Mouse (Mus musculus) MEL-GATA-1-ER (cell line): ENCODE measurements around the gene Enc1.
"Not testable (repeated sequence)": the region's sequence is repeated elsewhere in the genome, so short reads cannot be mapped to it uniquely, and the experiment has no call there.

ENCODE experiments used
- DNase-seq: peaks from one replicate; pipeline ENCODE4 v3.0.0-alpha.2; 2012; ENCODE audit warnings: low read depth; ENCODE audit errors: extremely low read depth

Gene Enc1

DNA sequence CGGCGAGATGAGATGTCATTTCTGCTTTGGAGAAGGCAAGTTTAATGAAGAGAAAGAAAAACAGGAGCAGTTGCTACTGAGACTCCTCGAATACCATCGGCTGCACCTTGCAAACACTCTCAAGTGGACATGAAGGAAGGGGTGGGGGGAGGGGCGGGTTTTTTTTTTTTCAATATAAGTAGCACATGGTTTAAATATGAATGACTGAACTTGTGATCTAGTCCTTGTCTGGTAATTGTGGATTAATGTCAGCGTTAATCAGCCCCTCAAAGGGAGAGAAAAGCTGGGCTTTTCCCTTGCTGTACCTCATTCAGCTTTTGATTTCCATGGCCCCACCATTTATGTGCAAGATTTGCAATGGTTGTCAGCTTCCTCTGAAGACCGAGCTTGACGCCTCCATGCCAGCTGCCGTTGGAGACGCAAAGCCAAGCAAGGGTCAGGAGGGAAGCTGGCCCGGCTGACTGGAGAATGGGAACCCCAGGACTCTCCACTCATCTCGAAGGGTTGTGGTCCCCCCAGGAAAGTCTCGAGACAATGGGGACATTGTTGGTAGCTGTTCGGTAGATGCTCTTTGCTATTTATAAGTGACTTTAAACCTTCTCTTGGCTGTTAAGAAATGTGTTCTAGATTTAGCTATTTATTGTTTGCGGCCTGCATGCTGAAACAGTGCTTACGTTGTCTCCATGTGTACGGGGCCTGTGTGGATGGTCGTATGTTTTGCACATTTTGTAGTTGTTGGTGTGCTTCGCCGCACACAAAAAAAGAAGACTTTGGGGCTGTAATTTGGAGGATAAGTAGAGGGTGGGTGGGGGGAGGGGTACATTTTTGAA lies 9.9 kb downstream of the Enc1 start:
- no peak for DNase-seq

DNA sequence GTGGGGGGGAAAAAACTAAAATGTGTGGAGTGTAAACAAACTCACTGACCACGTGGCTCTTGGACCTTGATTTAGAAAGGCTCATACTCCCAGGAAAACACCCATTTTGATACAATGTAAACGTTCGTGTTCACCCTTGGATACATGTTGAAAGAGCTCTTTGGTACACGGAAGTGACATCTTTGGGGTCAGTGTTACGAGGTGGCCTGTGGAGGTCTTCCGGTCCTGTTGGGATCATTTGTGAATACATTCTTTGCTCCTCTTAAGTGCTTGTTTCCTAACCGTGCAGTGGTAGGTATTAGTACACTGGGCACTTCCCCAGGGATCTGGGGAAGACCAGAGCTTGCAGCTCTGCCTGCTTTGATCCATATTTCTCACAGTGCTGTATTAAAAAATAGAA lies 10.8 kb downstream of the Enc1 start:
- no peak for DNase-seq

DNA sequence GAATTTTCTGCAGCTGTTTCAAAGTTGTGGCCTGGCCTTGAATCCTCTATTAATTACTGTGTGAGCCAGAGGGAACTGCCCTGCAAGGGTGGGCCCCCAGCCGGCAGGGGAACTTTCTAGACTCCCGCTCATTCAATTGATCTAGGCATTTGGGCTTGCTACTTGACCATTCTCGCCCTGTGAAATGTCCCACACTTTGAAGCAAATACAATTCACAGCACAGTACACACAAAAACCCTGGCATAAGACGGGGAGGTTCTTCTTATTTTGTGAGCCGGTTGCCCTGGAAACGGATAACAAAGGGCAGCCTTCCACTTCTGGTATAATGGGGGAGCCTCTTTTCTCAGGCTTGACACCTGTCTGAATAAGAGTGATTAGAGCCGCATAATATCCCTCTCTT lies 11.6 kb downstream of the Enc1 start:
- DNase-seq: no peak

DNA sequence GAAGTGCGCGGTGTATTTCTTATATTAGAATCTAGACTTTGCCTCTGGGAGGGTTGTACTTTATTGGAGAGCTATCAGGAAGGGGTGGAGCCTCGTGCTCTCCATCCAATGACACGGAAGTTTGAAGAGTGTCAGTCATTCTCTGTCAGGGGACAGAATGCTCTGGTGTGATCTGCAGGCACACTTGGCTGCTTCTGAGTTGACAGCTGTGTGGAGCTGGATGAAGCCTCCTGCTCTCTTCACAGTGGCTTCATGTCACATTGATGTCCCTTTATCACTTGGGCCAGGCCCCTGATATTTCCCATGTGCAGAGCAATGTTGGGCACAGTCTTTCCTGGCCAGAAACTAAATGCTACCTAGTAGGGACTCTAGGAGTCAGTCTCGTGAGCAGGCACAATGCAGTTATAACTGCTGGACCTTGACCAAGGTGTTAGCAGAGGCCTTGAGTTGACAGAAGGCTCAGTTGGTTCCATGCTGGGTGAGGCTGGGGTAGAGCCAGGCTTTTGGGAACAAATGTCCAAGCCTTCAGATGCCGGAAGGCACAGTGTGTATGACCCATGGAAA lies 12.6 kb downstream of the Enc1 start:
- DNase-seq: no peak

DNA sequence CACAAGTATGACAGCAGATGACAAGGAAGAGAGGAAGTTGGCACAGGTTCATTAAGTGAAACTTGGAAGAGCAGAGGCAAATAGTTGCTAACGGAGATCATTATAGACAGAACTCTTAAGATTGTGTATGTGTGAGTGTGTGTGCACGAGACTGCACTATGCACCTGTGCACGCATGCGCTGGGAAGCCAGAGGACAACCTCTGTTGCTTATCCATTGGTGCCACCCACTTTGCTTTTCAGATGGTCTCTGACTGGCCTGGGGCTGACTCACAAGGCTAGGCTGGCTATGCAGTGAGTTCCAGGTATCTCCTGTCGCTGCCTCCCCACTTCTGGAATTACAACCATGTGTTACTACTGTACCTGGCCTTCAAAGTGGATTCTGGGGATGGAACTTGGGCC lies 13.1 kb downstream of the Enc1 start:
- no peak for DNase-seq

DNA sequence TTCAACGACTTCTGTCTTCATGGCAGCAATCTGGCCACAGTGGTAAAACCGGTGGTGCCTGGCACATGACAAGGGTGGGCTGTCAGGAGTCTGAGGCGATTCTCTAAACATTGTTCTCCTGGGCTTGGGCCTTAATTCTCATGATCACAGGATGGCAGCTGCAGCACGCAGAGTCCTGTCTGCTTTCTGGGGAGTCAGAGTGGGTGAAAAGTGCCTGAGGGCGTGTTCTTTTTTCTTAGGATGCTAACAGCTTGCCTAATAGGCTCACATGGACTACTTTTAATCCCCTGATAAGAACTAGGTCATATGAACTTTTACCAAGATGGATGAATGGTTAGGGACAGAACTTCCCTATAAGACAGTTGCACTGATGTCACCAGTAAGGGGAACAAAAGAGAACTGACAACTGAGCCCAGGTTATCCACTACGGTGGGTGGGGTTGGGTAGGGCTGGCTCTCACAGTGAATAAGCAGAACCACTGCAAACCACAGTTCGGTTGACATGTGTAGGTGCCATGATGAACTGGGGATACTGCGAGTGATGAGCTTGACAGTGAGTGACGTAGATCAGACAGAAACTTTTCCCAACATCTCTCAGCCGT lies 13.8 kb downstream of the Enc1 start:
- DNase-seq: no peak

DNA sequence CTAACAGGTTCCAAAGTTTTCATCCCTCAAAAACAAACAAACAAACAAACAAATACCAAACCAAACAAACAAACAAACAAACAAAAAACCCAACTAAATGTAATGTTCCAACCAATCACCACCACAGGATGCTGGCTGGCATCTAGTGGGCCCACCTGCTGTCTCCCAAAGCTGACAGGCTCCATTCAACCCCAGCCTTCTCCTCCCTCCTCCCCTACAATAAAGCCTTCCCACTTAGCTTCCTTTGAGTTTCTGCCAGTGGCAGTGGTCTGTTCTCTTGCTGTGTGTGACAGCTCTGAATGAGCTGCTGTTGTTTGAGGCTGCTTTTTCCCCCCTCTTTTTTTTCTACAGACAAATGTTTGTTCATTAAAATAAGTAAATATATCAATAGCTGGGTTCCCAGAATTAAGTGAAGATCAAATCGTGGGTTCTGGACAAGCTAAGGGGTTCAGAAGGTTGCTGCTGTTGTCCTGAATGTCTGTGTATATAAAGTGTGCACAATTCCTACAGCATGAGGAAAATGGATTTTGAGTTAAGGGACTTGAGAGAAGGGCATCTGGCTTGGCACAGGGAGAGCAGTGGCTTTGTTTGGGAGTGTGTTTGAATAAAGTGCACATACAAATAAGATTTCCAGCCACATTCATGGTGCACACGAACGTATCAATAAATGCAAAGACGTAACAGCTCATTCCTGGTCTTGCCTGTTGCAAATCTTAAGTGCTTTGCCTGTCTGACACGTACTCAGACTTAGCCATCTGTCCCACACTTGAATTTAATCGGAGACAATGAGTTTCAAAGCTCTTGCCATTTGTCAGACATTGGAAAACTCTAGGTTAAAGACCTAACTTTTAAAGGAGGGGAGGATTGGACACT lies 15.3 kb downstream of the Enc1 start:
- no peak for DNase-seq

DNA sequence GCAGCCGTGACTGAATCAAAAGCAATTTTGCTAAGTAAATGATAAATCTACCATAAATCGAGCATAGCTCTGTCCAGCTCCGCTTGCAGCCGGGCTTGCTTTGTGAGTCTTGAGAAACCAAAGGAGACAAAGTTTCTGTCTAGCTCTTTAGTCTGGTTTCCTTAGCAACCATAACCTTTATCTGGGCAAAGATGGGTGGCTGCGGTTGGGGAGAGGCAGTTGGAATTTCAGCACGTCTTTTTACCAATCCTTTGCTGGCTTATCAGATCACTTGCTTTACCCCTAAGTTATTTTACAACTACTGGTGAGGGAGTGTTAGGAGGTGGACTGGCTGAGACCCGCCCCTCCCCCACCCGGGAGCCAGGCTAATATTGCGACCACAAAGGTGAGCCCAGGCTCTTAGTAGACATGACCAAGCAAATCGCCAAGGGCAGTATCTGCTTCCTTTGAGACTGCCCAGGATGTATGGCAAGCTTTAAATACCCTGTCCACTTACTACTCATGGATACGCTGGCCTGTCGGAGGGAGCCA lies 16.0 kb downstream of the Enc1 start:
- DNase-seq: no peak

DNA sequence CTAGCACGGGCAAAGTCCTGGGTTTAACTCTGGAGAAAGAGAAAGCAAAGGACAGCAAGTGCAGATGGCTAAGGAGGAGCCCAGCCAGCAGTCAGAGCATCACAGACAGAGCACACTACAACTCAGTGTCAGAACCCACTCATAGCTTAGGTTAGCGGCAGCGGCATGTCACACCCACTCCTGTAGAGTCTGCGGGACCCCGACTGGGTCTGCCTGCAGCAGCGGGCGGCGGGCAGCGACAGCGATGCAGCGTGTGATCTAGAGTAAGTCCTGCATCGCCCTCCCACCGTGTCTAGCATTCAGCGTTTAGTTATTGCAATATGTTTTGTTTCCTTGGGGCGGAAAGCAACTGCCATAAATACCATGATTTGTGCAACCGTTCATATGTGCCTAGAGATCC lies 18.4 kb downstream of the Enc1 start:
- no peak for DNase-seq

DNA sequence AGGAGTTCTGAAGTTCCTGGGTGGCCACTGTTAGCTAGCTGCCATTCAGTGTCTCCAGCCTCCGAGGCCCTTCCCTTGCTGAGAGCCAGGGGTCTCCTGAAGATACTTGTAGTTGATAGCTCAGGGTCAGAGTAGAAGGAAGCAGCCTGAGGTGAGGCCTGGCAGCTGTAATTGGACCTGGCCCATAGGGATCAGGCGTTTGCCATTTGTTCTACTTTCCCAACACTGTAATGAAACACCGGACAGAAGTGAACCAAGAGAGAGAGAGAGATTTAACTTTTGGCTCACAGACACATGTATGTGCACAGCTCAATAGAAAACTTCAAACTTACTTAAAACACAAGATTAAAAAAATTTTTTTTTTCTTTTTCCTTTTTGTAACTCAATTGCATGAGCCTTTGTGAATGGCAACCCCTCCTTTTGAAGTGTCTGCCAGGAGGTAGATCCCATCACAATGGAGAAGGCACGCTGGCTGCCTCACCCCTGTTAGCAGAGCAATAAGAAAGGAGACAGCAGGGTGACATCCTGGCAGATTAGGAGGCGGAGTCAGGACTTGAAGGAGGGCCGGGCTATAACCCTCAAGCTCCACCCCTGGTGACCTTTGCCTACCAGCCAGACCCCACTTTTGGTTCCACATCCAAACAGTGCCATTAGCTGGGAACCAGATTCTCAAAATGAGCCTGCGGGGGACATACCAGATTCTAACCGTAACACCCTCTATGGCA lies 19.7 kb downstream of the Enc1 start:
- no peak for DNase-seq

DNA sequence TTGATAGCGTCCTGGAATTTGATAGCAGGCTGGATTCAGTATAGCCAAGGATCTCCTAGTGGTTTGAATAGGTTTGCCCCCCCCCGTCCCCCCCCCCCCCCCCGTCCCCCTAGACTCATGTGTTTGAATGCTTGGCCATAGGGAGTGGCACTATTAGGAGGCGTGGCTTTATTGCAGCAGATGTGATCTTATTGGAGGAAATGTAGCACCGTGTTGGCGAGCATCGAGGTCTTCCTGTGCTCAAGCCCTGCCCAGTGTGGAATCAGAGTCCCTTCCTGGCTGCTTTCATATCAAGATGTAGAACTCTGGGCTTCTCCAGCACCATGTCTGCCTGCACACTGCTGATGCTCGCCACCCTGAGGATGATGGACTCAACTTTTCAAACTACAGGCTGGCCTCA lies 20.6 kb downstream of the Enc1 start:
- DNase-seq: no peak

DNA sequence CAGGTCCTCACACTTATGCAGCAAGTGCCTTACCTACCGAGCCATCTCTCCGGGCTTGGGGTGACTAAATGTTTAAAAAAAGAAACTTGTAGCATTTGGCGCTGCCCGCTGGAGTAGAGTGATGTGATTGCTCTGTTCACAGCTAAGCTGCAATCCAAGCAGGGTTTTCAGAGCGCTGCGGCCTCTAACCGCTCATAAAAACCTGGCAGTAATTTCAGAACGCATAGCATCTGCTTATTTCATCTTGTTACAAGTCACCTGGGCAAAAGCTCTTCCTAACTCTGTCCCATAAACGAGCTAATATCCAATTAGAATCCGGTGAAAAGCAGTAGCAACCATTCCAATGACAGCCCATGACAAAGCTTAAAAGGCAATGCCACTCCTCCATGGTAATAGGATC lies 21.8 kb downstream of the Enc1 start:
- DNase-seq: no peak

DNA sequence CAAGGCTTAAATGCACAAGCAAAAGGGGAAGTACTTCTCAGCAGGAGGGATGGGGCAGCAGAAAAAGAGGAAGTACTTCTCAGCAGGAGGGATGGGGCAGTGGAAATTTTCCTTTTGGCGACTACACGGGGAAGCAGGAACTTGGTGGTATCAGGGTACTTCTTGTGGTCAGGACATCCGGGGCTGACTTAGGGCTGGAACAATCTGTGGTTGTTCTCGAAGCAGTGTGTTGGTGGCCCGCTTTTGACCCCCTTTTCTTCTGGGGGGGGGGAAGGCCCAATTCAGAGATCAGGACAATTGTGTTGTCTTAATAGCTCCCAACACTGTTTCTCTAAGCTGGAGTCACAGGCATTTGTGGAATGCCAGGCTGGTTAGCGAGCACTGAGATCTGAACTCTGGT lies 24.6 kb downstream of the Enc1 start:
- DNase-seq: not testable (repeated sequence)

DNA sequence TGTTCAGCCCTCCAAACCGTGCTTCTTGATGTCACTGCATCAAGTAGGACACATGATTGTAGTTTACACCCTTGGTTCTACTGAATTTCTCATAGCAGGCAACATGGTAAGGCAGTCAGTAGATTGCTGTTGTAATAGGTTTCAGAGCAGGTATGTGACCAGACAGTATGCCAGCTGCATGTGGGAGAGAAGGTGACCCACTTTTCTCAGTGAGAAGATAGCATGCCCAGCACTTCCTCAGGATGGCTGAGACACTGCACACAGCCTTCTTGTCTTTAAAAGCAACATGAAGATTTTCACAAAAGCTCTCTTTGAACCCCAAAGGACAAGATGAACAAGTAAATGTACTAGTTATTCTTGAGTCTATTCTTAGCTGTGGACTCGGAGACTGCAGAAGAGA lies 29.8 kb downstream of the Enc1 start:
- no peak for DNase-seq

DNA sequence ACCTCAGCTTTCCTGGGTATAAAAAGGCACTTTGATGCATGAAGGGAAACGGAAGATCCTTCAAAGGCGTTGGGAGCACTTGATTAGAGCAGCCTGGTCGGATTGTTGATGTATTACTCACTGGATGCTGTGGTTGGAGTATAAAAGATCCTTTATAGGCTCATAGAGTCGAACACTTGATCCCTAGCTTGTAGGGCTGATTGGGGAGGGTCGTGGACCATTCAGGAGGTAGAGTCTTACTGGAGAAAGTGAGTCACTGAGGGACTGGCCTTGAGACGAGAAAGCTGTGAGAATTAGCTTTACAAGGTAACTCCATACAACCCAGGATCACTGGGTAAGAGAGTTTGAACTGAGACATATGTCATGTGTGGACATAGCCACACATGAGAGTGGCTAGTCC lies 30.7 kb downstream of the Enc1 start:
- DNase-seq: no peak

DNA sequence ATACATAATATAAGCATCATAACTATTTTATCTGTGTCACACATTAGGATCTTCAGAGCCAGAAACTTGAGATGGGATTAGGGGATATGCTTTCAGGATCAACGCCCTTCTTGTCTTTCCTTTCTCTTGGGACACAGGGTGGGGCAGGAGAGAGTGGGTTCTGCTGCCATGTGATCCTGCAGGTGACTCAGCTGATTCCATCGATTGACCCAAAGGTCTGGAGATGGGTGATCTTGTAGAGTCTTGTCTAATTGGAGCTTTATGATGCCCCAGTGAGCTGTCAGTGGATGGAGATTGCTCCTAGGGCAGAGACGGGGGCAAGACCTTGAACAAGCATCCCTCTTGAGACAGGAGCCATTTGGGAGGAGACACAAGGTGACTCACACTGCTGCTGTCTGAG lies 33.9 kb downstream of the Enc1 start:
- no peak for DNase-seq

DNA sequence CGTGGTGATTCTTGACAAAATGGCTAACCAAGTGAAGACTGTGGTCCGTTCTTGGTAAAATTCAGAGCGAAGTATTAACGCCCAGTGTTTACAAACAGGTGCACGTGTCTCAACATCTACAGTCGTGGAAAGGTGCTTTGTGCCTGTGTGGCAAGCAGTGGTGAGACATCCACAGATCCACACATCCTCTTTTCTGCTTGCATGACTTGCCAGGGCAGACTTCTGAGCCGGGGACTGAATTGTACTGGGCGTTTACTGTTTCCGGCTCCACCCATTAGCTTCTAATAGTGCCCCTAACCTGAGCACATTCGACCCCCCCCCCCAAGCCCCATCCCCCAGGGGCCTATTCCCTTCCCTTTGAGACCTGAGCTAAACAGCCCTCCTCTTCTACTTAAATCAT lies 34.6 kb downstream of the Enc1 start:
- DNase-seq: no peak

DNA sequence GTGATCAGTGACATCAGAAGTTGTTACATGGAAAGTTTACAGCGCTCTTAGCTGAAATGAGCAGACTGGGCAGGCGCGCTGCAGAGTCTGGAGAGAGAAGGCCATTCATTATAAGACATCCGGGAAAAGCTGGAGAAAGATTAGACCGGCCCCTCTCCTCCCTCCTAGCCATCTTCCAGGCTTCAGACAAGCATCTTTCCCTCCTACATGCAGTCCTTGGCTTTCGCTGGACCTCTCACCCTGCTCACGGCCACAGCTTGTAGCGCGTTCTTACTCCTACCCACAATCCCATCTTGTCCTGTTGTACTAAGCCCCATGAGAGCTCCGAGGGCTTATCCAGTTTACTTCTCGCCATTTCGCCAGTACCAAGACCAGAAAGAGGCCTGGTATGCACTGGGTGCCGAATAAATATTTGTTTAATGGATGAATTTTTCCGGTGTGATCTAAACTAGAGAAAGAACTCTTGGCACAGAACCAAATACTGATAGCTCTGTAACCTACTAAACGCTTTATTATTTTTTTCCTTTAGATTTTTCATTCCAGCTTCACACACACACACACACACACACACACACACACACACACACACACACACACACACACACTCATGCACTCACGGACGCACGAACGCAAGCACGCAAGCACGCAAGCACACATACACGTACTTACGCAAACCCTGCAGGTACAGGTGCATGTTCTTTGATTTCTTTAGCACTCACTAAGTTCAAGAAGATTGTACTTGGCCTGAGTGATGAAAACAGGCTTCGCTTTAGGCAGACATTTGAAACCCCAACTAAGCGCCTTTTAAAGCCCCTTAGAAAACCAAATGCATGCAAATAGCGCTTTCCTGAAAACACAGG lies 41.4 kb downstream of the Enc1 start:
- no peak for DNase-seq

DNA sequence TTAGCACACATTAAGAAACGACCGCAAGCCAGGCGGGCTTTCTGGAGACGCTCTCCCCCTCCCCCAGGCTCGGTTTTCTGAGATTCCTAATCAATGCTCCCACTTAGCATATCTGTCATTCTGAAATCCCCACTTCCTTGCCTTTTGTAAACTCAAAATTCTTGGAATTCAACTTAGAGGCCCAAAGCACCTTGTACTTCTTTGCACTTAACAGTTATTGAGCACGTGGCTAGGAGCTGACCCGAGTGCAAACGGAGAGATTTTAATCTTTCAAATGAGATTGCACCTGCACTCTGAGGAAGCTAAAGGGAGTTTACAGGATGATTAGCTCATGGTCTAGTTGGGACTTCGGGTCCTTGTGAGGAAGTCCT lies 42.0 kb downstream of the Enc1 start:
- DNase-seq: no peak

DNA sequence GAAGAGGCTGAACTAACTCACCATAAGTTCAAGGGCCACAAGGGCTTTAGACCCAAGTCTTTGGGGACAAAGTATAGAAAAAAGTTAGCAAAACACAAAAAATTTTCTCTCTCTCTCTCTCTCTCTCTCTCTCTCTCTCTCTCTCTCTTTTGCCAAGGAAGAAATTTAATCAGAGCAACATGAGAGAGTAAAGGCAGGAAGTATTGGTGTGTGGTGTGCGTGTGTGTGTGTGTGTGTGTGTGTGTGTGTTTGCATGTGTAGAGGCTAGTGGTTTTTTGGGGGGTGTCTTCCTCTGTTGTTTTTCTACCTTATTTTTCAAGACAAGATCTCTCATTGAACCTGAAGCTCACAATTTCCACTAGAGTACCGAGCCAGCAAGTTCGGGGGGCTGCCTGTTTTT lies 46.1 kb downstream of the Enc1 start:
- no peak for DNase-seq
